Mouse (Mus musculus) lung, embryonic 15.5 days (tissue): ENCODE results near the gene Podxl2. TPM values are rescaled to one million over a fixed set of nuclear protein-coding genes. Genes with fewer than 3 reads are reported as not detected.
A peak's percentile ranks its signal among the peaks of the same experiment; 100 is the strongest.

Experiments used
- ATAC-seq: fragments of 200-750 bp; cut with Nextera tagmentation; 2 replicates; pipeline ENCODE4 v1.8.0; 2017; ENCODE audit warnings: moderate number of reproducible peaks, borderline replicate concordance; ENCODE audit not compliant: low FRiP score, low TSS enrichment; ENCODE audit errors: extremely low read depth
- H3K27ac ChIP-seq: fragments of 300-500 bp; sonication (generic); 2 replicates; pipeline ENCODE4 v1.5.1; 2015; ENCODE audit warnings: moderate library complexity, mild to moderate bottlenecking, inconsistent platforms
- H3K27me3 ChIP-seq: fragments of 300-500 bp; sonication (generic); 2 replicates; pipeline ENCODE4 v1.6.1; 2015; ENCODE audit warnings: inconsistent platforms
- H3K36me3 ChIP-seq: fragments of 300-500 bp; sonication (generic); 2 replicates; pipeline ENCODE4 v1.6.1; 2015; ENCODE audit warnings: inconsistent platforms
- H3K4me1 ChIP-seq: fragments of 300-500 bp; sonication (generic); 2 replicates; pipeline ENCODE4 v1.6.1; 2015; ENCODE audit warnings: inconsistent platforms
- H3K4me2 ChIP-seq: fragments of 300-500 bp; sonication (generic); 2 replicates; pipeline ENCODE4 v1.6.1; 2015; ENCODE audit warnings: inconsistent platforms, mild to moderate bottlenecking, moderate library complexity
- H3K4me3 ChIP-seq: fragments of 300-500 bp; sonication (generic); 2 replicates; pipeline ENCODE4 v1.5.1; 2015; ENCODE audit warnings: mild to moderate bottlenecking, inconsistent platforms
- H3K9ac ChIP-seq: fragments of 300-500 bp; sonication (generic); 2 replicates; pipeline ENCODE4 v1.6.1; 2015; ENCODE audit warnings: inconsistent platforms
- H3K9me3 ChIP-seq: fragments of 300-500 bp; sonication (generic); 2 replicates; pipeline ENCODE4 v1.6.1; 2016; ENCODE audit warnings: inconsistent platforms
- WGBS: fragments of 180-500 bp; shearing (Covaris S2); methylation state at CpG from one replicate; pipeline ENCODE4 v1.1.7; 2015; 5-methylcytosine and 5-hydroxymethylcytosine counted together
- polyA plus RNA-seq: library from polyadenylated mRNA; unstranded; fragments of >200 nt; fragmentation: Nextera tagmentation; extraction: Ambion mirVana; gene quantifications from 2 replicates; pipeline ENCODE4 v1.2.1, GENCODE M21; 2015

The Podxl2 gene
- polyA plus RNA-seq, 1 experiment from 2014 or later, result 47.1 TPM

DNA sequence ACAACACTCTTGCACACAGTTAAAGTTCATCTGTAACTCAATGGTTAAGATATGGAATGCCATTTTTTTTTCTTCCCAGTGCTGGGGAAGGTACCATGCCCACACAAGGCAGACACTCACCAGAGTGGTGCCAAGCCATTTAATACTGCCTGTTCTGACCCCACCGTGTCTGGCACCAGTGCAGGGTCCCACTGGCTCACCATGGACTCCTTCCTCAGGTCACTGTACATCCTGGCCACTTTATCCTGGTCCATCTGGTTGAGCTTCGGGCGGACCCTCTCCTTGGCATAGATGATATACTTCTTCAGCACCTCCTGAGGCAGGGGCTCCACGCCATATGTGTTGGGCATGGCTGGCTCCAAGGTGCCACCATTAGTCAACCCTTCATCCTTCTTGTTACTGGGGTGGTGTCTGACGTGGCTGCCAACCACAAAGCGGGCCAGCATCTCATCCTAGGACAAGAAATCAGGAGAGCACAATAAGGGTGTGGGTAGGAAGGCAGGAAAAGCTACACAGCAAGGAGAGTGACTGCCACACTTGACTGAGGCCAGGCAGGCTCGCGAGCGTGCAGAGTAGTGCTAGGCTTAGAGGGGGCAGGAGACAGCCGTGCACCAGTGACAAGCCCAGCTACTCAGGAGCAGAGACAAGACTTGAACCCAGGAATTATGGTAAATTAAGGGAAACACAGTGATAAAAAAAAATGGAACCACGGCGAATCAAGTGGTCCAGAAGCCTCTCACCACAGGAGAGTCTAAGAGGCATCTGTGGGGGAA, 11.0 kb upstream of the Podxl2 start:
- Histone ChIP-seq H3K9me3 (no peaks in the 10 kb centered on the region), H3K27me3 (no peaks in the 10 kb centered on the region), H3K9ac (no peak overlapping the region), H3K4me3 (no peak overlapping the region), H3K4me2 (no peak overlapping the region), H3K36me3 (peaks cover 85% of the 10 kb centered on the region), H3K4me1 (no peaks in the 10 kb centered on the region), H3K27ac (no peak overlapping the region)
- WGBS, result 92% methylated on average over 12 of the region's 12 CpGs
- ATAC-seq, result no peak

DNA sequence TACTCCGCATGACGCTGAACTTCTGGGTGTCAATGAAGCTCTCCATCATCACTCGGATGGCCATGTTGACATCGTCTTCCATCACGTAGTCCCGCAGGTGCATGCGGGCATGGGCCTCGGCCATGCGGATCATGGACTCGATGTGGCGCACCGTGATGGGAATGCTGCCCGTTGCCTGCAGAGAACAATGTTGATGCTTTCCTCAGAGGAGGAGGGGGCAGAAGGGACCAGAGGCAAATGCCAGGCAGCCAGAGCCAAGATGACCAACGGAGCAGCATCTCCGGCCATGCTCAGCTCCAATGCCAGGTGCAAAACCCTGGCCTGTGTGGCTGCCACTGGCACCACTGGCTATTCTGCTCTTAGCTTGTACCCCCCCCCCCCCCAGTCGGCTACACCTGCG, 9.8 kb upstream of the Podxl2 start:
- H3K27me3 ChIP-seq, result no peaks in the 10 kb centered on the region

DNA sequence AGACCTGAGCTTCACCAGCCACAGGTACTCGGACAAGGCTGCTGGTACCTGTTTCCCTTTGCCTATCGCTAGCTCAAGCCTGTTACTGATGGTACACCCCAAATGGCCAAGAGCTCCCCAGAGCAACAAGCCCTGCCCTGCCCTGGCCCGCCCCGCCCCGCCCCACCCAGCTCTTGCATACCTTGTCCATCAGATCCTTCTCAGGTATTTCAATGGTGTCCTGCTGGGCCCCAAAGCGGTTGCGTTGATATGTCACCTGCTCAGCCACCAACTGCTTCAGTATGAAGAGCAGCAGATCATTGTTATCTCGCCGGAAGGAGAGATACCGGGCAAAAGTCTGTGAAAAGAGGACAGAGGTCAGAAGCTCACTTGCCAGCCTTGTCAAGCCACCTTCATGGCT, 9.4 kb upstream of the Podxl2 start:
- Histone ChIP-seq H3K4me1 (no peaks in the 10 kb centered on the region), H3K9me3 (no peaks in the 10 kb centered on the region), H3K4me3 (no peak overlapping the region), H3K9ac (no peak overlapping the region), H3K36me3 (peaks cover 71% of the 10 kb centered on the region), H3K4me2 (no peak overlapping the region), H3K27me3 (no peaks in the 10 kb centered on the region), H3K27ac (no peak overlapping the region)
- no peak for ATAC-seq
- 89% methylated on average over 10 of the region's 10 CpGs for WGBS

More for the DNA sequence above, 9.8 kb upstream of the Podxl2 start:
- H3K36me3 ChIP-seq, result peaks cover 76% of the 10 kb centered on the region
- H3K9me3 ChIP-seq, result no peaks in the 10 kb centered on the region
- H3K4me3 ChIP-seq, result no peak overlapping the region
- WGBS, result 93% methylated on average over 17 of the region's 17 CpGs
- H3K27ac ChIP-seq, result no peak overlapping the region
- no peak overlapping the region for H3K9ac ChIP-seq
- no peak overlapping the region for H3K4me2 ChIP-seq
- no peaks in the 10 kb centered on the region for H3K4me1 ChIP-seq
- ATAC-seq, result no peak

DNA sequence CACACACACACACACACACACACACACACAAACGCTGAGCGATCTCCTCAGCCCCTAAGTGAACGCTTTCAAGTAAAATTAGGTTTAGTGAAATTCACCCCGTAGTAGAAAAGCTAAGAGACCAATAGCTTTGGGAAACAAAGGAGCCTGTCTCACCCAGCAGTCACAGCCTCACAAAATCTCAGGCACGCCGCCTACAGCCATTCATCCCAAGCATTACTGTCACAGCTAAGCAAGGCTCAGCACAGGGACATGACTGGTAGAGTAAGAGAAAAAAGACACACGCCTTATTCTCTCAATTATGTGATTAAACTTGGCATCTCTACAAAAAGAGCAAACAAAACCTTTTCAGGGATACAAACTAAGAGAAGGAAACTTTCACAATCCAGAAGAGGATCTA, 6.5 kb upstream of the Podxl2 start:
- H3K36me3 ChIP-seq, result peaks cover 43% of the 10 kb centered on the region
- H3K9me3 ChIP-seq, result no peaks in the 10 kb centered on the region
- no peak overlapping the region for H3K4me3 ChIP-seq
- ATAC-seq, result no peak
- H3K4me1 ChIP-seq, result no peaks in the 10 kb centered on the region
- H3K4me2 ChIP-seq, result no peak overlapping the region
- no peaks in the 10 kb centered on the region for H3K27me3 ChIP-seq
- H3K9ac ChIP-seq, result no peak overlapping the region
- WGBS, result 87% methylated on average over 7 of the region's 7 CpGs
- no peak overlapping the region for H3K27ac ChIP-seq

DNA sequence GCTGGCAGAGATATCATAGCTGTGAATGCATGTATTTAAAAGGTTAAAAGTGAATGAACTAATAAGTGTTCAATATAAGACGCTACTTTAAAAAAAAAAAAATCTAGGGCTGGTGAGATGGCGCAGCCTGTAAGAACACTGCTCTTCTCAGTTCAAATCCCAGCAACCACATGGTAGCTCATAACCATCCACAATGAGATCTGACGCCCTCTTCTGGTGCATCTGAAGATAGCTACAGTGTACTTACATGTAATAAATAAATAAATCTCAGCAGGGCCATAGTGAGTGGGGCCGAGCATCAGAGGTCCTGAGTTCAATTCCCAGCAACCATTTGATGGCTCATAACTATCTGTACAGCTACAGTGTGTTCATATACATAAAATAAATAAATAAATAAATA, 4.6 kb upstream of the Podxl2 start:
- Histone ChIP-seq H3K27ac (no peak overlapping the region), H3K36me3 (peaks cover 24% of the 10 kb centered on the region), H3K9ac (no peak overlapping the region), H3K4me2 (no peak overlapping the region), H3K4me1 (peaks cover 4% of the 10 kb centered on the region; the same call in 1 of the 2 replicates), H3K9me3 (no peaks in the 10 kb centered on the region), H3K27me3 (peaks cover 12% of the 10 kb centered on the region), H3K4me3 (no peak overlapping the region)
- no peak for ATAC-seq
- 65% methylated on average over 4 of the region's 4 CpGs for WGBS

DNA sequence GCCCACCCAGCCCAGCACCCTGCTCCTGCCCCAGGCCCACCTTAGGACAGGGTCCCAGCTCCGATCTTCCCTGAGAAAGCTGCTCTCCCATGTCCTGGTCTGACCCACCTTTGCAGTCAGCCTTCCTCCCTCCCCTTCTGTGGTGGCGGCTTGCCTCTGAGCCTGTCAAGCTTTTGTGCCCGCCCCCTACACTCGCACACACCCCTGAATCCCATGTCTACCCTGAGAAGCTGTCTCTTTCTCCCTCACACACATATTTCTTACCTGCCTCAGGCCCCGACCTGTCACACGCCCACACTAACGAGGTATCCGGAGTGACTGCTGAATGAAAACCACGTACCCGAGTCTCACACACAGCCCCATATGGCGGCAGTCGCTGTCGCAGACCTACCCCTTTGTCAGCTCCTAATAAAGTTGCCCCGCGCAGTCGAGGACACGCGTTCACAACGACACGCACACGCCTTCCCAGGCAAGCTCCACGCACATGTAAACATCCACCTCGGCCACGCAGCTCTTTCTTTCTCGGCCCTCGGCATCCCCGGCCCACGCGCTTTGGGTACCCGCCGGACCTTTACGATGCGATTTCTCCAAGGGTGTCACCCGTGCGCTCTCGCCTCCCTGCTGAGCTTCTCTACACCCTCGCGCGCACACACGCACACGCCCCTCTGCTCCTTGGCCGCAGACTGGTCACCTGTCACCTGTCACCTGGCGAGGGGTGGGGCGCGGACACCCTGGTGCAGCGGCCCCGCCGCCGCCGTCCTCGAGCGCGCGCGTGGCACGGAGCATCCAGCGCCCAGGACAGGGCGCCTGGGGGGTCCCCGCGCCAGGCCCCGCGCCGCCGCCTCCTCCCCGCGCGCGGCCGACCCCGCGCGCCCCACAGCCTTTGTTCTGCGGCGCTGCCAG, 628 bp downstream of the Podxl2 start:
- peak overlapping the region; percentile 99 for H3K4me2 ChIP-seq
- peaks cover 20% of the 10 kb centered on the region for H3K27me3 ChIP-seq
- ATAC-seq, result peak; percentile 36
- H3K9ac ChIP-seq, result peak overlapping the region; percentile 77
- H3K36me3 ChIP-seq, result no peaks in the 10 kb centered on the region
- H3K4me1 ChIP-seq, result peaks cover 22% of the 10 kb centered on the region
- peak overlapping the region; percentile 79 for H3K4me3 ChIP-seq
- 2% methylated on average over 63 of the region's 74 CpGs for WGBS
- H3K9me3 ChIP-seq, result no peaks in the 10 kb centered on the region
- H3K27ac ChIP-seq, result no peak overlapping the region

DNA sequence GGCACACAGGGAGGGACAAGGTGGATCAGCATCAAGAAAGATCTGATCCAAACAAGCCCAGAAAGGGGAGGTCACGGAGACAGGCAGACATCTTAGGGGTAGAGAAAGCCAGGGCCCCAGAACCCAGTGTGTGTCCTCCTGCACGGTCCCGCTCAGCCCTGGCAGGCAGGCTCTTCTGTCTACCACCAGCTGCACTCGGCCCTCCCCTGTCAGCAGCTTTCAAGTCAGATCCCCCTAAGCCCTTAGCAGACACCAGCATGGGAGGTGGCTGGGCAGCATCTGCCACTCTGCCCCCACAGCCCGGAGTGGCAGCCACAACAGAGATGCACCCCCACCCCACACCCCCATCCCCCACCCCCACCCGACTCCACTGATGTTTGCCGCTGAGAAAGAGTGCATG, 2.0 kb downstream of the Podxl2 start:
- Histone ChIP-seq H3K4me2 (no peak overlapping the region), H3K9ac (no peak overlapping the region), H3K9me3 (no peaks in the 10 kb centered on the region), H3K27ac (no peak overlapping the region), H3K4me3 (no peak overlapping the region), H3K4me1 (peaks cover 22% of the 10 kb centered on the region), H3K27me3 (peaks cover 20% of the 10 kb centered on the region), H3K36me3 (no peaks in the 10 kb centered on the region)
- 39% methylated on average over 7 of the region's 7 CpGs for WGBS
- ATAC-seq, result no peak

DNA sequence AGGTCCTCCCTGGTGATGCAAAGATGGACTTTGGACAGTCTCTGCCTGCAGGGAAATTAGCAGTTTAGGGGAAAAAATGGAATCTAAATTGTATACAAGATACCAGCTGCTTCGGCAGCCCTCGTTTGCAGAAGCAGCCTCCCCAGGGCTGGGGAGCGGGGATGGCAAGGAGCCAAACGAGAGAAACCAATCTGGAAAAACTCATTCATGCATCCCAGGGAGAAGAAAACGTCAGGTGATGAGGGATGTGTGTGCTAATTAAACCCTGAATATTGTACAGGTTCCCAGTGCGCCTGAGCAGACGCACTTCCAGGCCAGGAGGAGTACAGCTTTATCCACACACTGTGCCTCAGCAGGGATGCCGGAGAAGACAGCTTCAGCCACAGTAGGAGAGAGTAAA, 3.3 kb downstream of the Podxl2 start:
- Histone ChIP-seq H3K9ac (no peak overlapping the region), H3K27me3 (peaks cover 20% of the 10 kb centered on the region), H3K4me3 (no peak overlapping the region), H3K27ac (no peak overlapping the region), H3K9me3 (no peaks in the 10 kb centered on the region), H3K36me3 (no peaks in the 10 kb centered on the region), H3K4me2 (no peak overlapping the region), H3K4me1 (peaks cover 22% of the 10 kb centered on the region)
- 34% methylated on average over 8 of the region's 8 CpGs for WGBS
- no peak for ATAC-seq

DNA sequence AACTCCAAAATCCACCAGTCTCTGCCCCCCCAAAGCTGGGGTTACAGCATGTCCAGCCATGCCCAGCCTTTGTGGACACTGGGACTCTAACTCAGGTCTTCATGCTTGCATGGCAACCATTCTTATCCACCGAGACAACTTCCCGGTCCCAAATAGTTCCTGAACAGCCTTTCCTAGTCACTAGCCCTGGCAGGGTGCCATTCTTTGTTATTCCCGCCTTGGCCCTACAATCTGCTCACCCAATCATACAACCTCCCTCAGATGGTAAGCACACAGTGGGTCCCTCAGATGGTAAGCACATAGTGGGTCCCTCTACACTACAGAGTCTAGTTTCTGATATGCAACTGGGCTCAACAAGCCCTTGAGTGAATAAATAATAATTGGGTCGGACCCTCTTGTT, 4.2 kb downstream of the Podxl2 start:
- no peak overlapping the region for H3K4me3 ChIP-seq
- H3K9me3 ChIP-seq, result no peaks in the 10 kb centered on the region
- H3K27ac ChIP-seq, result no peak overlapping the region
- H3K9ac ChIP-seq, result no peak overlapping the region
- no peak for ATAC-seq
- H3K36me3 ChIP-seq, result no peaks in the 10 kb centered on the region
- H3K4me2 ChIP-seq, result no peak overlapping the region
- WGBS, result 55% methylated on average over 4 of the region's 4 CpGs
- peaks cover 22% of the 10 kb centered on the region for H3K4me1 ChIP-seq
- peaks cover 17% of the 10 kb centered on the region for H3K27me3 ChIP-seq

DNA sequence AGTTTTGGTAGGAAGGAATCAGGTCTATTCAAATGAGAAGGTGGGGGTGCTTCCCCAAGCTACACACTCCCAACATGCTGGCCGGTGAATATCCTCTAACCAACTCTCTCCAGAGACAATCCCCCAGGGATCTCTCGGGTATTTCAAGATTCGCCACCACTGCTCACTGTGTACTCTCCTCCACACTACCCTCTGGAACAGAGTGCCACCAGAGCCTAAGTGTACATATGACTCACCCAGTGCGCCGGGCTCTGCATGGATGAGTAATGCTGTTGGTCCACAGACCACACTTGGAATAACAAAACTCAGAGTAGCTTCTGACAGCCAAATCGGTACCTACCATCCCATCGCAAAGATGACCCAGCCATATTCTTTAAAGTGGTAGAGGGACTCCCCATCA, 5.4 kb downstream of the Podxl2 start:
- Histone ChIP-seq H3K27ac (no peak overlapping the region), H3K27me3 (peaks cover 8% of the 10 kb centered on the region), H3K9ac (no peak overlapping the region), H3K36me3 (peaks cover 1% of the 10 kb centered on the region; the same call in 1 of the 2 replicates), H3K4me1 (peaks cover 17% of the 10 kb centered on the region; the same call in 1 of the 2 replicates), H3K9me3 (no peaks in the 10 kb centered on the region), H3K4me2 (no peak overlapping the region), H3K4me3 (no peak overlapping the region)
- no peak for ATAC-seq
- WGBS, result 92% methylated on average over 7 of the region's 7 CpGs

DNA sequence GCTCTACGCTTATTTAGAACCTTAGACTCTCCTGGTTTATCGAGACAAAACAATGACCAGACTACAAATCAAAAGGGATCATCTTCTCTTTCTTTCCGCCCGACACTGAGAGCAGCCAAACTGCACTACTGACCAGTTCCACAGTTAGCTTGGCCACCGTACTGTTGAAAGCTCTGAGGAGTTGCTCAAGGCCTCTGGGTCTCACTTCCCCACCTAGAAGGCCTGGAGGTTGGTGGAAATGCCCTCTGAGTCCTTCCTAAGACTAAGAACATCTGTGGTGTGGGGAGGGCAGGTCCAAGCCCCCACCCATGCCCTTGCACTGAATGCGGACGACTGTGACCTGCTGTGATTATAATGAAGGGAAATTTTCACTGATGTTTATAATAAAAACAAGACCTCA, 9.1 kb downstream of the Podxl2 start:
- H3K4me1 ChIP-seq, result no peaks in the 10 kb centered on the region
- no peak overlapping the region for H3K27ac ChIP-seq
- no peaks in the 10 kb centered on the region for H3K27me3 ChIP-seq
- no peak overlapping the region for H3K9ac ChIP-seq
- no peaks in the 10 kb centered on the region for H3K9me3 ChIP-seq
- no peak overlapping the region for H3K4me3 ChIP-seq
- peaks cover 7% of the 10 kb centered on the region; the same call in 1 of the 2 replicates for H3K36me3 ChIP-seq
- H3K4me2 ChIP-seq, result no peak overlapping the region
- WGBS, result 76% methylated on average over 7 of the region's 7 CpGs
- ATAC-seq, result no peak

DNA sequence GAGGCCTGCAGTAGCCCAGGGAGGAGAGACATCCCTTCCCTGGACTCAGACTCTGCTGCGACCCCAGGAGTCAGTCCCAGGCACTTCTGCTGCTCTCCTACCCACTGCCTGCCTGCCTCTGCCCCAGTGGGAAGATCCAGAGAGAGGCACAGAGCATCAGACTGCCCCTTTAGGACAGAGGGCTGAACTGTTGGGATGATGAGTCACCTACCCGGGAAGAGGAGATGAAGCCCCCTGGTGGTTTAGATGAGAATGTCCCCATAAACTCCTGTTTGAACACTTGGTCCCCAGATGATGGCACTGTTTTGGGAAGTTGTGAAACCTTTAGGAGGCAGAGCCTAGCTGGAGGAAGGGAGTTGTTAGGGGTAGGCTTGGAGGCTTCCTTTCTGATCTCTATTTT, 13.9 kb downstream of the Podxl2 start:
- Histone ChIP-seq H3K36me3 (peaks cover 7% of the 10 kb centered on the region; the same call in 1 of the 2 replicates), H3K9me3 (no peaks in the 10 kb centered on the region), H3K27ac (no peak overlapping the region), H3K9ac (no peak overlapping the region), H3K4me1 (no peaks in the 10 kb centered on the region), H3K4me3 (no peak overlapping the region), H3K4me2 (no peak overlapping the region), H3K27me3 (no peaks in the 10 kb centered on the region)
- 0 out of 2 replicates have a peak, but pooled peaks have one; percentile 33 for ATAC-seq
- WGBS, result 18% methylated on average over 2 of the region's 2 CpGs
